Mouse (Mus musculus) neutrophil, adult 5-6 weeks (primary cell): ENCODE data around the gene Nhlrc1. TPM values are rescaled to one million over a fixed set of nuclear protein-coding genes. Genes with fewer than 3 reads are reported as not detected.
A peak's percentile ranks its signal among the peaks of the same experiment; 100 is the strongest.

Experiments
- ATAC-seq: fragments of 151-379, 151-347 bp; 2 replicates; pipeline ENCODE4 v1.8.0; 2017; ENCODE audit warnings: mild to moderate bottlenecking, moderate TSS enrichment; ENCODE audit not compliant: insufficient number of reproducible peaks, poor library complexity, low FRiP score, severe bottlenecking; ENCODE audit errors: extremely low read depth
- total RNA-seq: library from RNA; stranded (forward); fragments of 200-1000 nt; gene quantifications from 2 replicates; pipeline ENCODE4 v1.2.3, GENCODE M21; 2017

Nhlrc1 gene
- not detected in 2 replicates for total RNA-seq

GRCm38 (mm10) chr13:47014334-47015194 is at the start of gene Nhlrc1:
Gene Nhlrc1, minus strand, starts transcription at chr13:47014850.
- ATAC-seq, result peak; percentile 62

GRCm38 (mm10) chr13:47063985-47064760 is 49.5 kb upstream of the Nhlrc1 start:
- ATAC-seq, result no peak

GRCm38 (mm10) chr13:47062756-47063155 is 48.1 kb upstream of the Nhlrc1 start:
- no peak for ATAC-seq

GRCm38 (mm10) chr13:47056781-47057180 is 42.1 kb upstream of the Nhlrc1 start:
- no peak for ATAC-seq

GRCm38 (mm10) chr13:47056126-47056525 is 41.5 kb upstream of the Nhlrc1 start:
- no peak for ATAC-seq

GRCm38 (mm10) chr13:47053971-47054370 is 39.3 kb upstream of the Nhlrc1 start:
- no peak for ATAC-seq

GRCm38 (mm10) chr13:47050009-47050408 is 35.4 kb upstream of the Nhlrc1 start:
- no peak for ATAC-seq

GRCm38 (mm10) chr13:47047996-47048395 is 33.3 kb upstream of the Nhlrc1 start:
- ATAC-seq, result no peak

GRCm38 (mm10) chr13:47044617-47044947 is 29.9 kb upstream of the Nhlrc1 start, which contains the start of gene Tpmt:
Gene Tpmt, minus strand, starts transcription at chr13:47044737.
- no peak for ATAC-seq

GRCm38 (mm10) chr13:47043833-47044616 is 29.4 kb upstream of the Nhlrc1 start:
- no peak for ATAC-seq

- peak; percentile 87 for ATAC-seq
Measured at GRCm38 (mm10) chr13:47043030-47043680, 28.5 kb upstream of the Nhlrc1 start, which contains the start of gene Kdm1b. Gene Kdm1b, plus strand, starts transcription at chr13:47043499.

GRCm38 (mm10) chr13:47042024-47042633 is 27.5 kb upstream of the Nhlrc1 start:
- no peak for ATAC-seq

GRCm38 (mm10) chr13:47040061-47040460 is 25.4 kb upstream of the Nhlrc1 start:
- ATAC-seq, result no peak

GRCm38 (mm10) chr13:47037946-47038345 is 23.3 kb upstream of the Nhlrc1 start:
- ATAC-seq, result no peak

GRCm38 (mm10) chr13:47033602-47034001 is 19.0 kb upstream of the Nhlrc1 start:
- ATAC-seq, result no peak

GRCm38 (mm10) chr13:47030376-47031107 is 15.9 kb upstream of the Nhlrc1 start:
- no peak for ATAC-seq

GRCm38 (mm10) chr13:47020798-47021197 is 6.1 kb upstream of the Nhlrc1 start:
- no peak for ATAC-seq

- ATAC-seq, result no peak
Measured at GRCm38 (mm10) chr13:47019774-47020173, 5.1 kb upstream of the Nhlrc1 start.
